Mouse (Mus musculus) layer of hippocampus, adult 6 months (tissue): ENCODE data around the gene Gngt2. TPM values are rescaled to one million over a fixed set of nuclear protein-coding genes. Genes with fewer than 3 reads are reported as not detected.

Source experiments
- long read RNA-seq, 2 experiments: library from polyadenylated mRNA; unstranded; transcript quantifications; one replicate each; pipeline ENCODE4 v2.0.0; 2019 to 2020
- polyA plus RNA-seq: library from polyadenylated mRNA; unstranded; fragments of <200 nt; fragmentation: Nextera tagmentation; gene quantifications from 2 replicates; pipeline ENCODE4 v1.2.3, GENCODE M21; 2021

Gene Gngt2
- 13.5 and 15.1 TPM in 2 replicates for polyA plus RNA-seq
- long read RNA-seq, experiment 1, partial matches to known transcripts = 1 of 7 reads
- long read RNA-seq, experiment 1, other reads (novel, unspliced or antisense) = 2 of 7 reads
- long read RNA-seq, experiment 2 = 0 reads

DNA sequence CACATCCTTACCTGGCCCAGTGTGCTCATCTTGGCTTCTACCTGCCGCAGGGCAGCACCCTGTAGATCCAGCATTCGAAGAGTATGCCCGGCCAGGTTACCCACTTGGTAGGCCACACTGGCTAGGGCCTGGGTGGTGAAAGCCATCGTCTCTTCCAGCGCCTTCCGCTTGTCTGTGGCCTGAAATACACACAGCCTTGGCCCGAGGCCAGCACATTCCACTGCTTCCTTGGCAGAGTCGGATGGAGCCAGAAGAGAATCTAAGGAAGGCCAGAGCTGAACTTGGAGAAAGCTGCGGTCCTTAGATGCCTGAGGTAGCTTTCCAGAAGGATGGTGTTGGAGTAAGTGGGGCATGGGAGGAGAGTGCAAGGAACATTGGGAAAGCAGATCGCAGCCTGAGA, at the start of gene Gngt2:
Gene Gngt2, plus strand, starts transcription at position 158 of the 400 bp plus-strand sequence.

GRCm38 (mm10) chr11:95824071-95824876, 12.7 kb upstream of the Gngt2 start, which contains the start of gene Phospho1:
TSS of gene Phospho1 (plus strand) at chr11:95824499.

DNA sequence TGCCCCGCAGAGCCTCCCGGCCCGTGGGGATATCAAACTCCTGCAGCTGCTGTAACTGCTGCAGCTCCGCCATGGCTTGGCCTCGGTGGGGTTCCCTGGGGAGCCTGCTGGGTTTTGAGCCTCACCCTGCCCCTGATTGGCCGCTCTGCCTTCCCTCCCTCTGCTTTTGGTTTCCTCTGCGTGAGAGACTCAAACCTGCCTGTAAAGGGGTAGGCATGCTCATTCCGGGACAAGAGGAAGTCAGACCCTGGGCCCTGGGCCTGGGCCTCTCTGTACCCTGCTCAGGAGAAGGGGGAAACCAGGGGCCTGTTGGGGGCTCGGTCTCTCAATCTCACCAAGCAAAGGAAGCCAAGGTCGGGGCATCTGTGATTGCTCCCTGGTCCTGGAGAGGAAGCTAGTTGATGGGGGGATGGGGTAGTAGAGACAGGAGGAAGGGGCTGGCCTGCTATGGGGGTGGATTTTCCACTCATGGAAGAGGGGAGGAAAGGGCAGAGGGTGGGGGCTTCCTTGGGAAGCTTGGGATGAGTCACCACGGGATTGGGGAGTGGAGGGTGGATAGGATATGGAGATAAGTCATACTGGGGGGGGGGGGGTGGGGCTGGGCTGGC, 5.2 kb downstream of the Gngt2 start, which contains the start of gene Abi3:
Gene Abi3, minus strand, starts transcription at position 403 of the 608 bp plus-strand sequence.

Other genes with a start within 250 kb of the Gngt2 start
- gene Ngfr, start 249.5 kb upstream of the Gngt2 start, polyA plus RNA-seq = 2.2 and 2.3 TPM in 2 replicates
- 199 and 225 TPM in 2 replicates for gene Phb, start 170.3 kb upstream of the Gngt2 start, polyA plus RNA-seq
- 4.1 and 9.2 TPM in 2 replicates for gene Zfp652, start 124.5 kb upstream of the Gngt2 start, polyA plus RNA-seq
- not detected in 2 replicates for gene B130006D01Rik, start 113.6 kb upstream of the Gngt2 start, polyA plus RNA-seq
- gene Phospho1, start 12.7 kb upstream of the Gngt2 start, polyA plus RNA-seq = 12.1 and 21.1 TPM in 2 replicates
- gene Abi3, start 5.3 kb downstream of the Gngt2 start, polyA plus RNA-seq = 3.7 and 4.5 TPM in 2 replicates
- not detected in 2 replicates for gene B4galnt2, start 77.7 kb downstream of the Gngt2 start, polyA plus RNA-seq
- gene Igf2bp1, start 168.7 kb downstream of the Gngt2 start, polyA plus RNA-seq = not detected in 2 replicates
- gene Gip, start 187.3 kb downstream of the Gngt2 start, polyA plus RNA-seq = not detected in 2 replicates
- gene Snf8, start 197.7 kb downstream of the Gngt2 start, polyA plus RNA-seq = 25.0 and 26.8 TPM in 2 replicates
- 6.6 and 6.9 TPM in 2 replicates for gene Ube2z, start 228.2 kb downstream of the Gngt2 start, polyA plus RNA-seq
- gene Atp5g1, start 238.5 kb downstream of the Gngt2 start, polyA plus RNA-seq = 1,392 and 1,732 TPM in 2 replicates